Mouse (Mus musculus): ENCODE measurements around the gene Wdr60.

GRCm38 (mm10) chr12:116244601-116245000 is 18.2 kb downstream of the Wdr60 start:
- TF ChIP-seq CTCF (IDR thresholded peaks at IDR 0.05; ENCODE audit: low read depth, low read length) (no peak), POLR2A (IDR thresholded peaks at IDR 0.05; ENCODE audit: borderline replicate concordance, low read depth, low read length) (no peak)

All from bone marrow macrophage, adult 2 months (primary cell).